Mouse (Mus musculus) lung, adult 2 months (tissue): Measurements from ENCODE around the gene Kcnv2.

Experiments used
- CTCF ChIP-seq: fragments of 200-500 bp; IDR thresholded peaks from 2 replicates; pipeline ENCODE4 v1.5.1; 2011; ENCODE audit warnings: mild to moderate bottlenecking, low read length, control low read depth; ENCODE audit not compliant: insufficient read depth
- POLR2A ChIP-seq: fragments of 200-500 bp; IDR thresholded peaks from 2 replicates; pipeline ENCODE4 v1.6.1; 2011; ENCODE audit warnings: low read depth, mild to moderate bottlenecking, control low read depth, low read length, borderline replicate concordance; ENCODE audit errors: extremely low read depth

- TF ChIP-seq CTCF (no peak), POLR2A (no peak)
Measured at GRCm38 (mm10) chr19:27279174-27279573, 43.2 kb upstream of the Kcnv2 start.
